Mouse (Mus musculus) neural tube, embryonic 15.5 days (tissue): ENCODE measurements around the gene Eid3. TPM values are rescaled to one million over a fixed set of nuclear protein-coding genes. Genes with fewer than 3 reads are reported as not detected.
A peak's percentile ranks its signal among the peaks of the same experiment; 100 is the strongest.

Source experiments
- ATAC-seq: fragments of 200-750 bp; cut with Nextera tagmentation; 2 replicates; pipeline ENCODE4 v1.8.0; 2017; ENCODE audit warnings: mild to moderate bottlenecking, moderate TSS enrichment, moderate library complexity; ENCODE audit not compliant: low FRiP score
- H3K27ac ChIP-seq: fragments of 300-500 bp; sonication (generic); replicated peaks from 2 replicates; pipeline ENCODE4 v1.5.1; 2015; ENCODE audit warnings: mild to moderate bottlenecking, inconsistent platforms
- H3K27me3 ChIP-seq: fragments of 300-500 bp; sonication (generic); replicated peaks from 2 replicates; pipeline ENCODE4 v1.6.1; 2015; ENCODE audit warnings: inconsistent platforms
- H3K36me3 ChIP-seq: fragments of 300-500 bp; sonication (generic); 2 replicates; pipeline ENCODE4 v1.6.1; 2015; ENCODE audit warnings: inconsistent platforms
- H3K4me1 ChIP-seq: fragments of 300-500 bp; sonication (generic); 2 replicates; pipeline ENCODE4 v1.6.1; 2015; ENCODE audit warnings: inconsistent platforms
- H3K4me2 ChIP-seq: fragments of 300-500 bp; sonication (generic); 2 replicates; pipeline ENCODE4 v1.6.1; 2015; ENCODE audit warnings: inconsistent platforms, mild to moderate bottlenecking, moderate library complexity
- H3K4me3 ChIP-seq: fragments of 300-500 bp; sonication (generic); replicated peaks from 2 replicates; pipeline ENCODE4 v1.5.1; 2015; ENCODE audit warnings: mild to moderate bottlenecking, inconsistent platforms
- H3K9ac ChIP-seq: fragments of 300-500 bp; sonication (generic); replicated peaks from 2 replicates; pipeline ENCODE4 v1.6.1; 2015; ENCODE audit warnings: mild to moderate bottlenecking, inconsistent platforms
- H3K9me3 ChIP-seq: fragments of 300-500 bp; sonication (generic); replicated peaks from 2 replicates; pipeline ENCODE4 v1.6.1; 2016; ENCODE audit warnings: inconsistent platforms
- WGBS: fragments of 180-500 bp; shearing (Covaris S2); methylation state at CpG from one replicate; pipeline ENCODE4 v1.1.7; 2015; ENCODE audit warnings: mixed read lengths; 5-methylcytosine and 5-hydroxymethylcytosine counted together
- polyA plus RNA-seq: library from polyadenylated mRNA; unstranded; fragments of >200 nt; fragmentation: Nextera tagmentation; extraction: Ambion mirVana; gene quantifications from 2 replicates; pipeline ENCODE4 v1.2.1, GENCODE M21; 2015

Eid3 gene
- polyA plus RNA-seq, 1 experiment from 2014 or later: 0.58 TPM

DNA sequence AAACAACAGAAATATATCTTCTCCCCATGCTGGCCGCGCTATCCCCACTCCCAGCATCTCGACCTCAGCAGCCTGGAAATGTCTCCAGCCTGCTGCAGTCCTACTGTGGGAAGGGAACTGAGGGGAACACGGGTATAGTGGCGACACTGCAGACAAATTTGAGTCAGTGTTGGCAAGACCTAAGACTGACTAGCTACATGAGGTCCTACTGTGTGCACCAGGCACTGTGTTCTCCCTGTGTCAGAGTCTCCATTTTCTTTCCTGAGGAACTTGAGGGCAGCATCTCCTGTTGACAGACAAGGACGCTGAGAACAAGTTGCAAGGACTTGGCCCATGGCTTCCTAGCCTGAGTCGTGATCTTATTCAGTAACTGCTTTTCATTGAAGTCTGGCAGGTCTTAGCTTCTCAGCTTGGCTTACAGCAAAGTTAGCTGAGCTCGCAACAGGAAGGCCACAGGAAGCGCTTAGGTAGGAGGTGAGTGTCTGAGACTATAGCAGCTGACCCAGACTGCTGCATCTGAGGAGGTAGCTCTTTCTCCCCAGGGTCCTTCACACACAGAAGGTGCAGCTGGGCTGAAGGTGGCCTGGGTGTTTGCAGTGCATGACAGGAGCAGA, 26.1 kb downstream of the Eid3 start:
- Histone ChIP-seq H3K27me3 (no peaks in the 10 kb centered on the region), H3K36me3 (peaks cover 55% of the 10 kb centered on the region), H3K9ac (no peak overlapping the region), H3K4me2 (no peak overlapping the region), H3K4me3 (no peak overlapping the region), H3K4me1 (0 out of 2 replicates have a peak, but pooled peaks cover 2% of the 10 kb centered on the region), H3K27ac (no peak overlapping the region), H3K9me3 (no peaks in the 10 kb centered on the region)
- no peak for ATAC-seq
- 92% methylated on average over 9 of the region's 9 CpGs for WGBS

DNA sequence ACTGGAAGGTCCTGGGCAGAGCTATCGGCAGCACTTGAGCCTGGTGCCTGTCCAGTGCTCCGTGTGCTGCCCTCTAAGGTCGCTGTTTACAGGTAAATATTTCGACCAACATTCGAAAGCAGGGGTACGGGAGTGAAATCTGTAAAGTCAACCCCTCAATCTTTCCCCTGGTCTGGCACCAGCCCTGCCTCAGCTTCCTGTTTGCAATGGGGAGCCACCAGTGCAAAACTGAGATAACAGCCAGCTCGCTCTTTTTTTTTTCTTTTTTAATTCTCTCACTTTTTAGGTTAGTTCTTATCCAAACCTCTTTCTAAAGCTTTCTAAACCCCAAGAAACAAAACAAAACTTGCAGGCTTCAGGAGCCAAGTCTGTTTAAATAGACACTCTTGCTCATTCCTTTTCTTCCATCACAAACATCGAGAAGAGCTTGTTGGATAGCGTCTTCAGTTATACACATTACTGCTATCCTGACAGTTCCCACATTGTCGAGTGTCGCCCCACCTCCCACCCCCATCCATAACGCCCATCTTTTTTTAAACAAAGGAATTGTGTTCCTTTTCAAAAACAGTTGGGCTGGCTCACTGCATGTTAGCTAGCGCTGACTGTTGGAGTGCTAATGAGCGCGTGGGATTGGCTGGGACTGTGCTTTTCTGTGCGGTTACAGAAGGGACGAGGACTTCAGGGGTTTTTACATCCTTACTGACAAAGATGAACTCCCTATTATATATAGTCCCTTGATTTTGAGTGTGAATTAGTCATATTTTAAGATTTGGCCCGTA, 27.6 kb downstream of the Eid3 start:
- WGBS: 73% methylated on average over 18 of the region's 18 CpGs
- Histone ChIP-seq H3K4me2 (no peak overlapping the region), H3K36me3 (peaks cover 54% of the 10 kb centered on the region), H3K4me3 (no peak overlapping the region), H3K4me1 (0 out of 2 replicates have a peak, but pooled peaks cover 2% of the 10 kb centered on the region), H3K27ac (no peak overlapping the region), H3K9me3 (no peaks in the 10 kb centered on the region), H3K27me3 (no peaks in the 10 kb centered on the region), H3K9ac (no peak overlapping the region)
- ATAC-seq: no peak

DNA sequence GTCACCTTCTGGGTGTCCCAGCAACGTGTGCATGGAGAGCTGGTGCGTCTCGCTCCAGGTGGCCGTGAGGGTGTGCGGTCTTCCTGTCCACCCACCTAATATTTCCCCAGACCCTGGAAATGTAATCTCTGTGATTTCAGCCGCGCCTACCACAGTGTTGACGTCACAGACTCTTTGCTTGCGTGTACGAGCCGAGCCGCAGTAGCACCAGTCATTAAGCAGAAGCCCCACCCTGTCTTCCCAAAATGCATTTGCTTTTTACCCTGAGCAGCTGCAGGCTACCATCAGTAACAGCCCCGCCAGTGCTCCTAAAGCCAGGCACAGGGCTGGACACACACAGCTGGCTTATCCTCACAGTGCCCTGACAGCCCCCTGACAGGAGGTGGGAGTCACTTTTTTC, 31.5 kb downstream of the Eid3 start:
- H3K36me3 ChIP-seq: peaks cover 28% of the 10 kb centered on the region
- no peaks in the 10 kb centered on the region for H3K9me3 ChIP-seq
- H3K27me3 ChIP-seq: no peaks in the 10 kb centered on the region
- 95% methylated on average over 13 of the region's 13 CpGs for WGBS
- H3K27ac ChIP-seq: no peak overlapping the region
- no peak overlapping the region for H3K4me2 ChIP-seq
- peaks cover 22% of the 10 kb centered on the region for H3K4me1 ChIP-seq
- no peak overlapping the region for H3K4me3 ChIP-seq
- ATAC-seq: no peak
- no peak overlapping the region for H3K9ac ChIP-seq

DNA sequence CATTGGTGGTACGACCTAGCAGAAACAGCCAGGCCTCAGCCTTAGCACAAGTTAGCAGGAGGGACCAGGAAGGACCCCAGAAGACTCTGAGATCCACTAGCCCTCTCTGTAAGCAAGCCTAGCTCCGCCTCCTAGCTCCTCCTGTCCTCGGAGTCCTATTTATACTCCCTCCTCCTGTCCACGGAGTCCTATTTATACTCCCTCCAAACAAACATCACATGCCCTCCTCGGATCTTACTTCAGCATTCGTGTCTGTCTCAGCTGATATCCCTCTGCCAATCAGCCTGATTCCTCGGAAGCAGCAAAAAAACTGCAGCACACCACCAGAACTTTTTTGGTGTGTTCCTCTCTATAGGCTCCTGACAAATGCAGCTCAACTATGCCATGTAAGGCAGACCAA, 32.5 kb downstream of the Eid3 start:
- peaks cover 22% of the 10 kb centered on the region for H3K4me1 ChIP-seq
- H3K4me2 ChIP-seq: no peak overlapping the region
- no peaks in the 10 kb centered on the region for H3K9me3 ChIP-seq
- no peaks in the 10 kb centered on the region for H3K27me3 ChIP-seq
- H3K27ac ChIP-seq: no peak overlapping the region
- H3K9ac ChIP-seq: no peak overlapping the region
- no peak for ATAC-seq
- peaks cover 28% of the 10 kb centered on the region for H3K36me3 ChIP-seq
- no peak overlapping the region for H3K4me3 ChIP-seq
- 55% methylated on average over 7 of the region's 7 CpGs for WGBS

DNA sequence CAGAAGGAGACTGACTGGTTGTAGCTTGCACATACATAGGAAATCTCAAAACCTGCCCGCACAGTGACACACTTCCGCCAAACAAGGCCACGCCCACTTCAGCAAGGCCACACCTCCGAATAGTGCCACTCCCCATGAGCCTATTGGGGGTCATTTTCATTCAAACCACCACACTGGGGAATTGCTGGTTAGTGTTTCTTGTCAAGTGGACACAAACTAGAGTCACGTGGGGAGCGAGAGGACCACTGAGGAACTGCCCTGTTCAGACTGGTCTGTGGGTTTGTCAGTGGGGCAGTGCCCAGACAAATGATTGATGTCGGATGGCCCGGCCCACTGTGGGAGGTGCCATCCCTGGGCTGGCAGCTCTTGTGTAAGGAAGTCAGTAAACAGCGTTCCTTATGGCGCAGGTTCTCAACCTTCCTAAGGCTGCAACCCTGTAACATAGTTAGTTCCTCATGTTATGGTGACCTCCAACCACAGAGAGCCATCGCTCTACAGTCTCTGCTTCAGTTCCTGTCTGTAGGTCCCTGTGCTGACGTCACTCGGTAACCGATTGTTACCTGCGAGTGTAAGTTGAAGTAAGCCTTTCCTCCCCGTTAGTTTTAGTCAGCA, 33.5 kb downstream of the Eid3 start:
- H3K9me3 ChIP-seq: no peaks in the 10 kb centered on the region
- peak; percentile 42; the same call in 1 of the 2 replicates for ATAC-seq
- peak overlapping the region; percentile 40 for H3K4me2 ChIP-seq
- peaks cover 20% of the 10 kb centered on the region for H3K4me1 ChIP-seq
- WGBS: 37% methylated on average over 16 of the region's 16 CpGs
- peaks cover 28% of the 10 kb centered on the region for H3K36me3 ChIP-seq
- H3K27me3 ChIP-seq: no peaks in the 10 kb centered on the region
- H3K27ac ChIP-seq: 0 out of 2 replicates have a peak overlapping the region, but pooled peaks have one; percentile 48
- H3K9ac ChIP-seq: no peak overlapping the region
- H3K4me3 ChIP-seq: no peak overlapping the region

DNA sequence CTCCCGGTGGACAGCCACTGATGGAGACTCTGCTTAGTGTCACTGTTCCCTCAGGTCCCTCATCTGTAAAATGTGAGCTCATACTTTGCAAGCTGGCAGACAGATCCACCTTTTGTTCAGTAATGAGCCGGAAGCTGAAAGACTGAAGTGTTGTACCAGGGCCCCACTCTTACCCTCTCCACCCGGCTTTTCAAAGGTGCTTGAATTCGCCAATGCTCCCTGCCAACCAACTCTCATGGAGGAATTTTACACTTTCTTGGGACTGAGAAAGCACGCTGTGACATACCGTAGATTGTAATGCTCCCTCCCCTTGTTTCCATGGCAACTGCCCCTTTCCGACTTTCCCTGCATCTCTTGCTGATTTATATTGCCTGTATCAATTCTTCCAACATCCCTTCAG, 34.1 kb downstream of the Eid3 start:
- Histone ChIP-seq H3K4me2 (peak overlapping the region; percentile 40), H3K9ac (no peak overlapping the region), H3K36me3 (peaks cover 25% of the 10 kb centered on the region), H3K9me3 (no peaks in the 10 kb centered on the region), H3K27ac (peak overlapping the region; percentile 48; the same call in 1 of the 2 replicates), H3K27me3 (no peaks in the 10 kb centered on the region), H3K4me3 (no peak overlapping the region), H3K4me1 (peaks cover 20% of the 10 kb centered on the region)
- ATAC-seq: peak; percentile 40
- 5% methylated on average over 7 of the region's 7 CpGs for WGBS

DNA sequence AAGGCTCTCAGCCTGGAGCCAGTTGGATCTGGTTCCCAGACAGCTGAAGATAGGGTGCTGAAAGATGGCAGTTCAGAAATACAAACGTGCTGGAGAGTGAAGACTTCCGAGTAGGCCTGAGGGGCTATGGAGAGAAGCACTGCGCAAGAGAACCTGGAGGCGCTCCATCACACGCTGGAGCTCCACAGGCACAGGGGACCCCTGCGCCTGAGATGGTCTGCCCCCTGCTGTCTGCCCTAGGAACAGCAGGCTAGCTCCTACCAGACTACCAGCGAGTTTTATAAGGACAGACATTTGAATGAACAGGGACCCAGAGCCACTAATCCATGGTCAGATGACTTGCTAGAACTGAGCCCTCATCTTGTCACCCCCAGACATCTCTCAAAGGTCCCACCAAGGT, 35.0 kb downstream of the Eid3 start:
- H3K9me3 ChIP-seq: no peaks in the 10 kb centered on the region
- 0 out of 2 replicates have a peak overlapping the region, but pooled peaks have one; percentile 48 for H3K27ac ChIP-seq
- ATAC-seq: peak; percentile 56; the same call in 1 of the 2 replicates
- no peaks in the 10 kb centered on the region for H3K27me3 ChIP-seq
- 7% methylated on average over 7 of the region's 7 CpGs for WGBS
- no peak overlapping the region for H3K9ac ChIP-seq
- peaks cover 20% of the 10 kb centered on the region for H3K4me1 ChIP-seq
- no peak overlapping the region for H3K4me3 ChIP-seq
- H3K36me3 ChIP-seq: peaks cover 16% of the 10 kb centered on the region
- no peak overlapping the region for H3K4me2 ChIP-seq

DNA sequence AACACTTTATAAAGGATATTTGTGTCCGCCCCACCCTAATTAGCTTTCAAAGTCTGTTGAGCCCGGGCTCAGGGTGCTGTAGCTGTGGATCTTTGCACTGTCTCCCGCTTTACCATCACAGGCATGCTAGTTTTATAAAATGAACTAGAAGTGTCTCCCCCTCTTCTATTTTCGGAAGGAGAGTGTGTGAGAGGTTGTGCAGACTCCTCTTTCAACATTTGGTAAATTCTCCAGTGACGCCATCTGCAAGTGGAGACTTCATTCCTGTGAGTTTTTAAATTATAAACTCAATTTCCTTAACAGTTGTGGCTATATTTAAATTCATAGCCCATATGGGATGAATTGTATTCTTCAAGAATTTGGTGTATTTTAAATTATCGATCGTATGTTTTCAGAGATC, 42.1 kb downstream of the Eid3 start:
- Histone ChIP-seq H3K9ac (no peak overlapping the region), H3K4me1 (peaks cover 8% of the 10 kb centered on the region), H3K36me3 (no peaks in the 10 kb centered on the region), H3K4me2 (no peak overlapping the region), H3K9me3 (no peaks in the 10 kb centered on the region), H3K27ac (no peak overlapping the region), H3K27me3 (no peaks in the 10 kb centered on the region), H3K4me3 (no peak overlapping the region)
- WGBS: 90% methylated on average over 7 of the region's 7 CpGs
- no peak for ATAC-seq

DNA sequence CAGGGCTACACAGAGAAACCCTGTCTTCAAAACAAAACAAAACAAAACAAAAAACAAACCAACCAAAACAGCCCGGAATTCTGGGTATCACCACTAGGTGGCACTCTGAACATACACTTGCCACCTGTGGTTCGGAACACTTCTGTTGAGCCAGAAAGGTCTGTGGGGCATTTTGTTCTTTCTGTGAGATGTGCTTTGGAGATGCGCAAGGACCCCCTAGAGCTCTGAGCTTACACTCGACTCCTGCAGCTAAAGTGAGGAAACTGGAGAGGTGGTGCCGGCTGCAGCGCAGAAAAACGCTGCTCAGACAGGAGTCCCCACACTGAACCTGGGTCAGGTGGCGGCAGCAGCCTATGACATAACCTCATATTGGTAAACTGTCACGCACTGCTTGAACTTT, 43.0 kb downstream of the Eid3 start:
- Histone ChIP-seq H3K27ac (no peak overlapping the region), H3K9me3 (no peaks in the 10 kb centered on the region), H3K4me2 (peak overlapping the region; percentile 50), H3K4me3 (peak overlapping the region; percentile 13; the same call in 1 of the 2 replicates), H3K4me1 (peaks cover 8% of the 10 kb centered on the region), H3K27me3 (no peaks in the 10 kb centered on the region), H3K36me3 (no peaks in the 10 kb centered on the region), H3K9ac (no peak overlapping the region)
- peak; percentile 65; the same call in 1 of the 2 replicates for ATAC-seq
- WGBS: 13% methylated on average over 9 of the region's 9 CpGs

DNA sequence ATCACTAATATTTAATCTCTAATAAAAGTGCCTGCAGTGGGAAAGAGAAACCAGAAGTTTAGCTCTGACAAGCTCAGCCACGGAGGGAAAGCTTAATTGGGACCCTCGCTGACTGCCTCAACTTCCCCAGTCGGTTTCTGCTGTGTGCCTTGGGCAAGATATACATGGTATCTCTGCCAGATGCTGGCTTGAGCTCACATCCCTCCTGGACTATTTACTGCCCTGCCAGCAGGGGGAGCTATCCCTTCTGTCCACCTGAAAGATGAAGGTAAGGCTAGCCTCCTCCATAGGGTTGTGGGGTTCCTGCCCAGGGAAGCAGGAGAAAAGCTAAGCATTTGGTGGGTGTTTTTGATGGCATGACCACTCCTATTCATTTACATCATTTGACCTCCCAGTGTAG, 43.8 kb downstream of the Eid3 start:
- H3K4me3 ChIP-seq: no peak overlapping the region

DNA sequence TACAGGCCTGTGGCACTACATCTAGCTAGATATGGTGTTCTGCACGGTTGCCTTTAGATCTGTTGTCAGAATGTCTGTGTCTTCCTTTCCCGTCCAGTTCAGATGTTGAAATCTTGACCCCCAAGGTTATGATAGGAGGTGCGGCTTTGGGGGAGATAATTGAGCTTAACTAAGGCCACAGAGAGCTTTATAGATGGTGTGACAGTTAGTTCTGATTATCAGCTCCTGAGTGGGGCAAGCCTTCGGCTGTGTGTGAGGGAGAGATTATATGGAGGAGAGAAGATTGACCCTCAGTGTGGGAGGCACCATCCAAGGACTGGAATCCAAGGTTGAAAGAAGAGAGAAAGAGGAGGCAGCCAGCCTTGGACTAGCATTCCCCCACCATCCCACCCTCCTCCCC, 46.8 kb downstream of the Eid3 start:
- no peak overlapping the region for H3K9ac ChIP-seq
- no peaks in the 10 kb centered on the region for H3K9me3 ChIP-seq
- ATAC-seq: no peak
- H3K4me2 ChIP-seq: no peak overlapping the region
- H3K27me3 ChIP-seq: no peaks in the 10 kb centered on the region
- WGBS: 85% methylated on average over 4 of the region's 4 CpGs
- H3K4me3 ChIP-seq: no peak overlapping the region
- no peaks in the 10 kb centered on the region for H3K36me3 ChIP-seq
- H3K27ac ChIP-seq: no peak overlapping the region
- peaks cover 8% of the 10 kb centered on the region for H3K4me1 ChIP-seq

More for the DNA sequence above, 43.8 kb downstream of the Eid3 start:
- H3K9ac ChIP-seq: no peak overlapping the region
- peaks cover 8% of the 10 kb centered on the region for H3K4me1 ChIP-seq
- ATAC-seq: no peak
- H3K4me2 ChIP-seq: no peak overlapping the region
- H3K27ac ChIP-seq: no peak overlapping the region
- 81% methylated on average over 3 of the region's 3 CpGs for WGBS
- H3K27me3 ChIP-seq: no peaks in the 10 kb centered on the region
- H3K9me3 ChIP-seq: no peaks in the 10 kb centered on the region
- no peaks in the 10 kb centered on the region for H3K36me3 ChIP-seq

DNA sequence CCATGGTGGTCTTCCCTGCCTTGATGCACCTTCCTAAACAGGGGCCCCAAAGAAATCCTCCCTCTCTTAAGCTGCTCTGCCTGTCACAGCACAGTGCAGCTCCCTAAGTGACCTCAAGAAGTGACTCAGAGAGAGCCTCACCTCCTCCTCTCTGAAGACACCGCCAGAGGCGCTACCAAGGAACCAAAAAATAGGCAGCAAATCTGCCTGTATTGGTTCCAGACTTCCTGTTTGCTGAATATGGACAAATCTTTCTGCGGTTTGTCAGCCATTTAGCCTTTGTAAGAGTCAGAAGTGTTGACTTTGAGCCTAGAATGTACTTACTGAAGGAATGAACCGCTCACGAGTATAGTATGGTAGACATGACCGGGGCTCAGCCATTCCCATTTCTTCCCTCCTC, 47.3 kb downstream of the Eid3 start:
- H3K27ac ChIP-seq: no peak overlapping the region
- no peaks in the 10 kb centered on the region for H3K27me3 ChIP-seq
- H3K36me3 ChIP-seq: no peaks in the 10 kb centered on the region
- 93% methylated on average over 6 of the region's 6 CpGs for WGBS
- ATAC-seq: no peak
- H3K9me3 ChIP-seq: no peaks in the 10 kb centered on the region
- H3K4me1 ChIP-seq: peaks cover 8% of the 10 kb centered on the region
- no peak overlapping the region for H3K4me2 ChIP-seq
- H3K4me3 ChIP-seq: no peak overlapping the region
- H3K9ac ChIP-seq: no peak overlapping the region
